Mouse (Mus musculus): ENCODE results near the gene Palm.

DNA sequence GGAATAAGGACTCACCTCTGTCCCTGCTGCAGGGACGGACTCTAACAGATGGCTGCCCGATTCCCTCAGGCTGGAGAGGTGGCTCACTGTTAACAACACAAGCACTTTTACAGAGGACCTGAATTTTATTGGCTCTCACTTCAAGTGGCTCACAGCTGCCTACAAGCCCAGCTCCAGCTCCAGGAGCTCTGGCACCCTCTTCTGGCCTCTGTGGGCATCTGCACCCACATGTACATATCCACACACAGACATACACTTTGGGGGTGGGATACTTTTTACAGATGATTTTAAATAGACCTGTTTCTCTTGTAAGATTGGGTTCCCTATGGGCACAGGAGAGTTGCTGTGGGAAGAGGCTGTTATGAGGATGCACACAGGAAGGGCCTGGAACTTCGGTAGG is 21.1 kb upstream of the Palm start:
- no peak for TF ChIP-seq POLR2A (IDR thresholded peaks at IDR 0.05; ENCODE audit: insufficient read depth, low read length)
- peak; percentile 50 for TF ChIP-seq CTCF (IDR thresholded peaks at IDR 0.05; ENCODE audit: low read depth, low read length)

All from ES-Bruce4 (cell line).